Mouse (Mus musculus): ENCODE measurements around the gene Akap7. TPM values are rescaled to one million over a fixed set of nuclear protein-coding genes. Genes with fewer than 3 reads are reported as not detected.

Akap7 gene
- polyA plus RNA-seq, 1 experiment from 2014 or later: 23.6 TPM

DNA sequence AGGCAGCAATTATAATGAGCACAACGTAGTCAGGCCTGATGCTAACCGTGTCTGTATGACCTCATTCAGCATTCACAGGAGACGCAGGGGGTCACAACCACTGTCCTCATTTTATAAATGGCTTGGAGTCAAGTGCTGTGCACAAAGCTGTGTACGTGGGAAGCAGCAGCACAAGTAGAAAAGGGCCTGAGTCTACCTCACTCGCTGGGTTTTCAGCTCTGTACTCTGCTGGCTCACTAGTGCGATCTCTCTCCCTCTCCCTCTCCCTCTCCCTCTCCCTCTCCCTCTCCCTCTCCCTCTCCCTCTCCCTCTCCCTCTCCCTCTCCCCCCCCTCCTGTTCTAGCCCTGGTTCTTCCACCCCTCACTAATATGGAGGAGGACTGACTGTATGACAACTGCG is 99.1 kb downstream of the Akap7 start:
- H3K27me3 ChIP-seq (ENCODE audit: control insufficient read depth, insufficient read depth, low read length): no peaks in the 10 kb centered on the region
- no peaks in the 10 kb centered on the region for H3K36me3 ChIP-seq (ENCODE audit: control insufficient read depth, insufficient read depth, low read length)
- H3K27ac ChIP-seq (ENCODE audit: low read length): no peak overlapping the region
- no peaks in the 10 kb centered on the region for H3K9me3 ChIP-seq (ENCODE audit: control insufficient read depth, low read depth, low read length)
- no peak for ATAC-seq (ENCODE audit: insufficient number of reproducible peaks, insufficient read depth, low FRiP score, low read depth)
- WGBS: 52% methylated on average over 7 of the region's 7 CpGs
- no peak overlapping the region for H3K9ac ChIP-seq (replicated peaks; ENCODE audit: low read depth, low read length)
- no peak overlapping the region for H3K4me3 ChIP-seq (ENCODE audit: low read depth, low read length)
- H3K4me1 ChIP-seq (ENCODE audit: control insufficient read depth, insufficient read depth, low read length): no peaks in the 10 kb centered on the region
- H3K4me2 ChIP-seq (replicated peaks; ENCODE audit: low read depth, low read length): no peak overlapping the region

GRCm38 (mm10) chr10:25207866-25208265 is 99.8 kb downstream of the Akap7 start:
- no peak overlapping the region for H3K4me2 ChIP-seq (replicated peaks; ENCODE audit: low read depth, low read length)
- no peaks in the 10 kb centered on the region for H3K27me3 ChIP-seq (ENCODE audit: control insufficient read depth, insufficient read depth, low read length)
- no peaks in the 10 kb centered on the region for H3K9me3 ChIP-seq (ENCODE audit: control insufficient read depth, low read depth, low read length)
- H3K36me3 ChIP-seq (ENCODE audit: control insufficient read depth, insufficient read depth, low read length): no peaks in the 10 kb centered on the region
- no peak for ATAC-seq (ENCODE audit: insufficient number of reproducible peaks, insufficient read depth, low FRiP score, low read depth)
- H3K27ac ChIP-seq (ENCODE audit: low read length): no peak overlapping the region
- 44% methylated on average over 6 of the region's 6 CpGs for WGBS
- no peaks in the 10 kb centered on the region for H3K4me1 ChIP-seq (ENCODE audit: control insufficient read depth, insufficient read depth, low read length)
- H3K4me3 ChIP-seq (ENCODE audit: low read depth, low read length): no peak overlapping the region
- no peak overlapping the region for H3K9ac ChIP-seq (replicated peaks; ENCODE audit: low read depth, low read length)

DNA sequence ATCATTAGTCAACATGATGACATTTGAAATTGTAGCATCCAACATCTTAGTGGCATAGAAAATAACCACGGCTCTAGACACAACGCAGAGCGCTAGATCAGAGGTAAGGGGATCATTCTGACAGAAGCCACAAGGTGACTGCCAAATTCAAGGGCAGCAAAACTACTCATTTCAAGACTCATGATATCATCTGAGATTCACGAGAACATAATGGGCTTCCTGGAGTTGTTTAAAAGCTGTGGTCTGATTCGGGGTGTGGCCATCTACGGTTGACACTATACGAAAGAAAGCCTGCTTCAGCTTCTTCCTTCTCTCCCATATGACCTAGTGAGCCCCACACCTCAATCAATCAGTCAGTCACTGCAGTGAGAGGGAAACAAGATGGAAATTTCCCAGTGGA is 107.0 kb downstream of the Akap7 start:
- H3K4me2 ChIP-seq (replicated peaks; ENCODE audit: low read depth, low read length): peak overlapping the region; percentile 71
- H3K4me3 ChIP-seq (ENCODE audit: low read depth, low read length): no peak overlapping the region; the same call in 1 of the 2 replicates
- WGBS: 71% methylated on average over 7 of the region's 7 CpGs
- no peak overlapping the region for H3K9ac ChIP-seq (replicated peaks; ENCODE audit: low read depth, low read length)
- no peak for ATAC-seq (ENCODE audit: insufficient number of reproducible peaks, insufficient read depth, low FRiP score, low read depth)
- no peaks in the 10 kb centered on the region for H3K36me3 ChIP-seq (ENCODE audit: control insufficient read depth, insufficient read depth, low read length)
- H3K27me3 ChIP-seq (ENCODE audit: control insufficient read depth, insufficient read depth, low read length): no peaks in the 10 kb centered on the region
- H3K4me1 ChIP-seq (ENCODE audit: control insufficient read depth, insufficient read depth, low read length): 0 out of 2 replicates have a peak, but pooled peaks cover 3% of the 10 kb centered on the region
- H3K27ac ChIP-seq (ENCODE audit: low read length): no peak overlapping the region
- no peaks in the 10 kb centered on the region for H3K9me3 ChIP-seq (ENCODE audit: control insufficient read depth, low read depth, low read length)

GRCm38 (mm10) chr10:25199510-25200353 is 107.9 kb downstream of the Akap7 start:
- Histone ChIP-seq H3K9ac (replicated peaks; ENCODE audit: low read depth, low read length) (peak overlapping the region; percentile 49), H3K4me1 (ENCODE audit: control insufficient read depth, insufficient read depth, low read length) (0 out of 2 replicates have a peak, but pooled peaks cover 3% of the 10 kb centered on the region), H3K4me2 (replicated peaks; ENCODE audit: low read depth, low read length) (peak overlapping the region; percentile 71), H3K27me3 (ENCODE audit: control insufficient read depth, insufficient read depth, low read length) (no peaks in the 10 kb centered on the region), H3K36me3 (ENCODE audit: control insufficient read depth, insufficient read depth, low read length) (no peaks in the 10 kb centered on the region), H3K9me3 (ENCODE audit: control insufficient read depth, low read depth, low read length) (no peaks in the 10 kb centered on the region), H3K4me3 (ENCODE audit: low read depth, low read length) (peak overlapping the region; percentile 43), H3K27ac (ENCODE audit: low read length) (peak overlapping the region; percentile 39; the same call in 1 of the 2 replicates)
- 14% methylated on average over 31 of the region's 32 CpGs for WGBS
- ATAC-seq (ENCODE audit: insufficient number of reproducible peaks, insufficient read depth, low FRiP score, low read depth): peak; percentile 64; the same call in 1 of the 2 replicates

GRCm38 (mm10) chr10:25198575-25198974 is 109.1 kb downstream of the Akap7 start:
- Histone ChIP-seq H3K4me3 (ENCODE audit: low read depth, low read length) (no peak overlapping the region; the same call in 1 of the 2 replicates), H3K9me3 (ENCODE audit: control insufficient read depth, low read depth, low read length) (no peaks in the 10 kb centered on the region), H3K27ac (ENCODE audit: low read length) (no peak overlapping the region), H3K36me3 (ENCODE audit: control insufficient read depth, insufficient read depth, low read length) (no peaks in the 10 kb centered on the region), H3K27me3 (ENCODE audit: control insufficient read depth, insufficient read depth, low read length) (no peaks in the 10 kb centered on the region), H3K4me2 (replicated peaks; ENCODE audit: low read depth, low read length) (peak overlapping the region; percentile 71; the same call in 1 of the 2 replicates), H3K4me1 (ENCODE audit: control insufficient read depth, insufficient read depth, low read length) (0 out of 2 replicates have a peak, but pooled peaks cover 3% of the 10 kb centered on the region), H3K9ac (replicated peaks; ENCODE audit: low read depth, low read length) (no peak overlapping the region)
- no peak; the same call in 1 of the 2 replicates for ATAC-seq (ENCODE audit: insufficient number of reproducible peaks, insufficient read depth, low FRiP score, low read depth)
- 67% methylated on average over 12 of the region's 12 CpGs for WGBS

- no peak for ATAC-seq (ENCODE audit: insufficient number of reproducible peaks, insufficient read depth, low FRiP score, low read depth)
- WGBS: 45% methylated on average over 9 of the region's 9 CpGs
- H3K4me3 ChIP-seq (ENCODE audit: low read depth, low read length): no peak overlapping the region
- no peak overlapping the region for H3K9ac ChIP-seq (replicated peaks; ENCODE audit: low read depth, low read length)
- H3K36me3 ChIP-seq (ENCODE audit: control insufficient read depth, insufficient read depth, low read length): no peaks in the 10 kb centered on the region
- H3K27me3 ChIP-seq (ENCODE audit: control insufficient read depth, insufficient read depth, low read length): no peaks in the 10 kb centered on the region
- 0 out of 2 replicates have a peak, but pooled peaks cover 3% of the 10 kb centered on the region for H3K4me1 ChIP-seq (ENCODE audit: control insufficient read depth, insufficient read depth, low read length)
- H3K27ac ChIP-seq (ENCODE audit: low read length): no peak overlapping the region
- H3K4me2 ChIP-seq (replicated peaks; ENCODE audit: low read depth, low read length): peak overlapping the region; percentile 71; the same call in 1 of the 2 replicates
- no peaks in the 10 kb centered on the region for H3K9me3 ChIP-seq (ENCODE audit: control insufficient read depth, low read depth, low read length)
Measured at GRCm38 (mm10) chr10:25198048-25198447, 109.6 kb downstream of the Akap7 start.

DNA sequence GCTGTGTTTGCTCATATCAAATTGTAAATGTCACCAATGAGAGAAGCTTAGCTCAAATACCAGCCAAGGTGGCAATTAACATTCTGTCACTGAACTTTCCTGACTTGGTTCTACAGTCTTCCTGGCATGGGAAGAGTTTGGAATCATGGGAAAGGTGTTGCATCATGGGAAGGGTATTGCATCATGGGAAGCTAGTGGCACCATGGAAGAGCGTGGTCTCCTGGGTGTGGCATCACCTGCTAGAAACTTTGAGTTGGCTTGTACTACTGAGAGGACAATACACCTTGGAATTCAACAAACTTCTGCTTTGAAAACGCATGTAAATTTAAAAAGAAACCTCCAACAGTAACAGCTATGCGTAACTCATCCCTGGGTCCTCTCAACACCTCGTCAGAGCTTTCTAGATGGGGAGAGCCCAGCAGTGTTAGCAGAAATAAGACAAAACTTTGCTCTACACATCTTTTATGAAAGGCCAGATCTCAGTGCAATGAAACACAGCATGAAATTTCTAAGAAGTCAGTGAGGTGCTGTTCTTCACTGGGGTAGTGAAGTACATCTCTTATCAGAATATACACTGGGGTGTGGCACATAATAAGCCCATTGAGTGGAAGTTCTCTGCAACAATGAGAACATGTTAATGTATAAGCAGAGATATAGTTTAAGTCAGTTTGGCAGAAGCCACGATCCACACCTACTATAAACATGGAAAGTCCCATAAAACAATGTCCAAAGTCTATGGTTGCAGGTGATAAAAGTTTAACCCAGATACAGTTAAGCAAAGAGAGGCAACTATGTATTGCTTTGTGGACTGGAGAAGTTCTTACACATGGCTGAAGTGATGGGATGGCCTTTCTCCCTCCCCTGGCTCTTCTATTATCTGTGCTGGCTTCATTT is 115.2 kb downstream of the Akap7 start:
- H3K36me3 ChIP-seq (ENCODE audit: control insufficient read depth, insufficient read depth, low read length): no peaks in the 10 kb centered on the region
- H3K4me3 ChIP-seq (ENCODE audit: low read depth, low read length): no peak overlapping the region
- H3K4me2 ChIP-seq (replicated peaks; ENCODE audit: low read depth, low read length): no peak overlapping the region
- H3K27ac ChIP-seq (ENCODE audit: low read length): no peak overlapping the region
- no peaks in the 10 kb centered on the region for H3K4me1 ChIP-seq (ENCODE audit: control insufficient read depth, insufficient read depth, low read length)
- H3K9ac ChIP-seq (replicated peaks; ENCODE audit: low read depth, low read length): no peak overlapping the region
- ATAC-seq (ENCODE audit: insufficient number of reproducible peaks, insufficient read depth, low FRiP score, low read depth): no peak
- WGBS: 81% methylated on average over 5 of the region's 5 CpGs
- H3K27me3 ChIP-seq (ENCODE audit: control insufficient read depth, insufficient read depth, low read length): no peaks in the 10 kb centered on the region
- no peaks in the 10 kb centered on the region for H3K9me3 ChIP-seq (ENCODE audit: control insufficient read depth, low read depth, low read length)

DNA sequence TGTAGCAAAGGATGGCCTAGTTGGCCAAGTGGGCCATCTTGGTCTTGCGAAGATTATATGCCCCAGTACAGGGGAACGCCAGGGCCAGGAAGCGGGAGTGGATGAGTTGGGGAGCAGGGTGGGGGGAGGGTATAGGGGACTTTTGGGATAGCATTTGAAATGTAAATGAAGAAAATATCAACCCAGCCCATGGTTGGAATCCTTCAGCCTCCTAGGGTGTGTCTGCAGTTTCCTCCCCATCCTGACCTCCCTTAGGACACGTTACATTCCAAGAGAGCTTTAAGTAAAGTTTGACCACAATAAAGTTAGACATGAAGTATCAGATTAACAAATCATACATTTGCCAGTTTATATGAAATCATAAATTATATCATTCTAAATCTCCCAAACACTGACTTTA is 116.5 kb downstream of the Akap7 start:
- Histone ChIP-seq H3K9me3 (ENCODE audit: control insufficient read depth, low read depth, low read length) (no peaks in the 10 kb centered on the region), H3K27ac (ENCODE audit: low read length) (no peak overlapping the region), H3K4me1 (ENCODE audit: control insufficient read depth, insufficient read depth, low read length) (no peaks in the 10 kb centered on the region), H3K4me2 (replicated peaks; ENCODE audit: low read depth, low read length) (no peak overlapping the region), H3K4me3 (ENCODE audit: low read depth, low read length) (no peak overlapping the region), H3K9ac (replicated peaks; ENCODE audit: low read depth, low read length) (no peak overlapping the region), H3K27me3 (ENCODE audit: control insufficient read depth, insufficient read depth, low read length) (no peaks in the 10 kb centered on the region), H3K36me3 (ENCODE audit: control insufficient read depth, insufficient read depth, low read length) (no peaks in the 10 kb centered on the region)
- 91% methylated on average over 4 of the region's 4 CpGs for WGBS
- no peak for ATAC-seq (ENCODE audit: insufficient number of reproducible peaks, insufficient read depth, low FRiP score, low read depth)

Measured in stomach, embryonic 14.5 days (tissue).